Mouse (Mus musculus) stomach, postnatal 0 days (tissue): ENCODE data around the gene Pmpcb. TPM values are rescaled to one million over a fixed set of nuclear protein-coding genes. Genes with fewer than 3 reads are reported as not detected.
"Not testable (repeated sequence)": the region's sequence is repeated elsewhere in the genome, so short reads cannot be mapped to it uniquely, and the experiment has no call there.

Experiments
- ATAC-seq: fragments of 200-750 bp; cut with Nextera tagmentation; 2 replicates; pipeline ENCODE4 v1.8.0; 2017; ENCODE audit not compliant: low FRiP score, low TSS enrichment
- DNase-seq: peaks from one replicate; pipeline ENCODE4 v3.0.0-alpha.2; 2016; ENCODE audit warnings: low spot score
- H3K27ac ChIP-seq: fragments of 300-500 bp; sonication (generic); replicated peaks from 2 replicates; pipeline ENCODE4 v1.5.1; 2014; ENCODE audit warnings: mild to moderate bottlenecking, control low read depth
- H3K27me3 ChIP-seq: fragments of 300-500 bp; sonication (generic); 2 replicates; pipeline ENCODE4 v1.6.1; 2014; ENCODE audit warnings: low read length; ENCODE audit not compliant: control insufficient read depth, insufficient read depth
- H3K36me3 ChIP-seq: fragments of 300-500 bp; sonication (generic); 2 replicates; pipeline ENCODE4 v1.6.1; 2014; ENCODE audit warnings: low read length, mixed read lengths; ENCODE audit not compliant: control insufficient read depth, insufficient read depth
- H3K4me1 ChIP-seq: fragments of 300-500 bp; sonication (generic); replicated peaks from 2 replicates; pipeline ENCODE4 v1.6.1; 2014; ENCODE audit warnings: antibody characterized with exemption; ENCODE audit not compliant: control insufficient read depth, insufficient read depth
- H3K4me2 ChIP-seq: fragments of 300-500 bp; sonication (generic); replicated peaks from 2 replicates; pipeline ENCODE4 v1.6.1; 2014; ENCODE audit warnings: low read depth, mild to moderate bottlenecking, control low read depth, moderate library complexity
- H3K4me3 ChIP-seq: fragments of 300-500 bp; sonication (generic); 2 replicates; pipeline ENCODE4 v1.5.1; 2014; ENCODE audit warnings: low read depth, low read length, control low read depth
- H3K9ac ChIP-seq: fragments of 300-500 bp; sonication (generic); 2 replicates; pipeline ENCODE4 v1.6.1; 2014; ENCODE audit warnings: mild to moderate bottlenecking, low read length, control low read depth, mixed read lengths
- H3K9me3 ChIP-seq: fragments of 300-500 bp; sonication (generic); 2 replicates; pipeline ENCODE4 v1.6.1; 2016; ENCODE audit warnings: low read length; ENCODE audit not compliant: control insufficient read depth
- CTCF ChIP-seq: IDR thresholded peaks from 2 replicates; pipeline ENCODE4 v1.5.1; 2016; ENCODE audit warnings: antibody characterized with exemption, low read depth, mild to moderate bottlenecking, moderate library complexity
- EP300 ChIP-seq: optimal IDR thresholded peaks from 2 replicates; pipeline ENCODE3; 2016; ENCODE audit warnings: antibody characterized with exemption
- WGBS: fragments of 180-500 bp; shearing (Covaris S2); extraction: QIAGEN DNeasy Blood & Tissue Kit; methylation state at CpG from one replicate; pipeline ENCODE4 v1.1.7; 2014; 5-methylcytosine and 5-hydroxymethylcytosine counted together
- polyA plus RNA-seq: library from polyadenylated mRNA; unstranded; fragments of >200 nt; fragmentation: Nextera tagmentation; extraction: Ambion mirVana; gene quantifications from 2 replicates; pipeline ENCODE4 v1.2.1, GENCODE M21; 2015

Pmpcb gene
- 53.6 and 56.7 TPM in 2 replicates for polyA plus RNA-seq

DNA sequence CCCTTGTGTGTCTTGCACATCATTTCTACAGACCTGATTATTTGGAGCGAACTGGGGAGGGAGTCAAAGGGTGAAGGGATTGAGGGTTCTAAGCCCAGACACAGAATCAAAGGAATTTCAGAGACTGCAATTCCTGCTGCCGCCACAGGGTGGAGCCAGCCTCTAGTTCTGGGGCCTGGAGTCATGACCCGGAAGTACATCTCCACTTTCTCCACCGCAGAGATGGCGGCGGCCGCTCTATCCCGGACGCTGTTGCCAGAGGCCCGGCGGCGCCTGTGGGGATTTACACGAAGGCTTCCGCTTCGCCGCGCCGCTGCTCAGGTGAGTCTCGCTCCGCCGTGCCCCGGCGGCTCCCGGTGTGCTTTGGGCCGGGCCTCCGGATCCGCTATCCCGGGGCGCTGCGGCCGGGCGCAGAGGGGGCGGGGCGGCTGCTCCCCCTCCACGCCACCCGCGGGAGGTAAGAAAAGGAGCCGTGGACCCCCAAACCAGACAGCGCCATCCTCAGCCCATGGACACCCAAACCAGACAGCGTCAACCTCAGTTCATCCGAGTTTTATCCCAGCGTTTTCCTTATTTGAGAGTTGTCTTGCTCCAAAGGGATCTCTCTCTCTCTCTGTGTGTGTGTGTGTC is at the start of gene Pmpcb:
Gene Pmpcb (plus strand): TSS at position 186 of the 630 bp plus-strand sequence.
- TF ChIP-seq CTCF (peak; percentile 94), EP300 (no peak)
- H3K4me2 ChIP-seq: peak within 1 kb of the TSS; percentile 74
- no peaks in the 10 kb centered on the region for H3K27me3 ChIP-seq
- peaks cover 13% of the 10 kb centered on the region for H3K36me3 ChIP-seq
- H3K9ac ChIP-seq: peak within 1 kb of the TSS; percentile 91
- peak within 1 kb of the TSS; percentile 95 for H3K4me3 ChIP-seq
- no peaks in the 10 kb centered on the region for H3K9me3 ChIP-seq
- peak; percentile 87 for DNase-seq
- peak within 1 kb of the TSS; percentile 83 for H3K27ac ChIP-seq
- under 1% methylated on average over 41 of the region's 42 CpGs for WGBS
- ATAC-seq: peak; percentile 91
- peaks cover 2% of the 10 kb centered on the region; the same call in 1 of the 2 replicates for H3K4me1 ChIP-seq

GRCm38 (mm10) chr5:21692230-21692629 is 44.7 kb upstream of the Pmpcb start:
- Histone ChIP-seq H3K27ac (no peak overlapping the region), H3K36me3 (no peaks in the 10 kb centered on the region), H3K4me3 (no peak overlapping the region), H3K9me3 (no peaks in the 10 kb centered on the region), H3K4me1 (no peaks in the 10 kb centered on the region), H3K27me3 (no peaks in the 10 kb centered on the region), H3K4me2 (no peak overlapping the region), H3K9ac (no peak overlapping the region)
- 85% methylated on average over 5 of the region's 5 CpGs for WGBS
- DNase-seq: no peak
- no peak for ATAC-seq
- no peak for TF ChIP-seq EP300
- no peak for TF ChIP-seq CTCF

- WGBS: 45% methylated on average over 3 of the region's 3 CpGs
- Histone ChIP-seq H3K27me3 (no peaks in the 10 kb centered on the region), H3K36me3 (no peaks in the 10 kb centered on the region), H3K4me3 (no peak overlapping the region), H3K27ac (no peak overlapping the region), H3K9me3 (no peaks in the 10 kb centered on the region), H3K9ac (no peak overlapping the region), H3K4me2 (no peak overlapping the region), H3K4me1 (no peaks in the 10 kb centered on the region)
- TF ChIP-seq CTCF (no peak), EP300 (no peak)
- DNase-seq (no peak), ATAC-seq (no peak)
Measured at GRCm38 (mm10) chr5:21693372-21693870, 43.5 kb upstream of the Pmpcb start.

- H3K36me3 ChIP-seq: no peaks in the 10 kb centered on the region
- H3K4me1 ChIP-seq: no peaks in the 10 kb centered on the region
- 59% methylated on average over 3 of the region's 3 CpGs for WGBS
- peak; percentile 38 for DNase-seq
- H3K9me3 ChIP-seq: no peaks in the 10 kb centered on the region
- H3K9ac ChIP-seq: no peak overlapping the region
- ATAC-seq: peak; percentile 82
- TF ChIP-seq EP300 (no peak), CTCF (no peak)
- no peaks in the 10 kb centered on the region for H3K27me3 ChIP-seq
- H3K4me3 ChIP-seq: no peak overlapping the region
- H3K4me2 ChIP-seq: no peak overlapping the region
- no peak overlapping the region; the same call in 1 of the 2 replicates for H3K27ac ChIP-seq
Measured at GRCm38 (mm10) chr5:21694854-21695490, 42.0 kb upstream of the Pmpcb start.

DNA sequence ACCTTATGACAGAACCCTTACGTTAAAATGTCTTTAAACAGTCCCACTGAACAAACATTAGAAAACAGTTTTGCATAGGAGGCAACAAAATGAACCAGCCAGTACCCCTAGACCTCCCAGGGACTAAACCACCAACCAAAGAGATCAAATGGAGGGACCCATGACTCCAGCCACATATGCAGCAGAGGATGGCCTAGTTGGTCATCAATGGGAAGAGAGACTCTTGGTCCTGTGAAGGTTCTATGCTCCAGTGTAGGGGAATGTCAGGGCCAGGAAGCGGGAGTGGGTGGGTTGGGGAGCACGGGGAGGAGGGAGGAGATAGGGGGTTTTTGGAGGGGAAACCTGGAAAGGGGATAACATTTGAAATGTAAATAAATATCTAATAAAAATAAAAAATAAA is 37.4 kb upstream of the Pmpcb start:
- ATAC-seq, H3K27me3 ChIP-seq, H3K36me3 ChIP-seq, H3K4me3 ChIP-seq, H3K27ac ChIP-seq, H3K9ac ChIP-seq, H3K4me1 ChIP-seq, DNase-seq, H3K9me3 ChIP-seq: not testable (repeated sequence)
- peak overlapping the region; percentile 23; the same call in 1 of the 2 replicates for H3K4me2 ChIP-seq
- 80% methylated on average over 3 of the region's 3 CpGs for whole genome bisulfite sequencing

DNA sequence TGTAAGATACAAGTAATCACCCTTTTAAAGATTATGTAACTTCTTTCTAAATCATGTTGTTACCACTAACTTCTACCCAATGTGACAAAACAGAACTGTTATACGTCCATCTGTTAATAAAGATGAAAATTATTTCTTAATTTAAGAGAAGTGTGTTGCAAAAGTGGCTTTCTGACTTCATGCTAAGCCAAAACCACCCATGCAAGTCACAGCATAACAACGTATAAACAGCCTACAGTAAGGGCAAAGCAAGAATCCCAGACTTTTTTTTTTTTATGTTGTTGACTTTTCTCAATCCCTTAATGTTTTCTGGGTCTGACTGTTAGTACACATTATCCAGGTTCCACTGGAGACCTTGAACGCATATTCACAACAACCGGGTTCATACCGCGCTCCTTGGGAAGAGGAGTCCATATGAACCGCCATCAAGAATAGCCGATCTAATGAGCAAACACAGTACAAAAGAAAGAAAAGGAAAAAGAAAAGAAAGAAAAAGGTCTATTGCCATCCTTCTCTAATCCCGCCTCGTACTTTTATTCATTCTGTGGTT is 36.6 kb upstream of the Pmpcb start:
- no peaks in the 10 kb centered on the region for H3K4me1 ChIP-seq
- TF ChIP-seq CTCF (no peak), EP300 (no peak)
- DNase-seq: no peak
- no peaks in the 10 kb centered on the region for H3K36me3 ChIP-seq
- H3K4me3 ChIP-seq: peak overlapping the region; percentile 67
- no peaks in the 10 kb centered on the region for H3K9me3 ChIP-seq
- no peaks in the 10 kb centered on the region for H3K27me3 ChIP-seq
- ATAC-seq: no peak
- WGBS: 15% methylated on average over 10 of the region's 10 CpGs
- no peak overlapping the region; the same call in 1 of the 2 replicates for H3K9ac ChIP-seq
- H3K4me2 ChIP-seq: peak overlapping the region; percentile 67
- no peak overlapping the region for H3K27ac ChIP-seq
